Mouse (Mus musculus) heart, postnatal 0 days (tissue): ENCODE measurements around the gene Aurkb.

Source experiments
- CTCF ChIP-seq: IDR thresholded peaks from 2 replicates; pipeline ENCODE4 v1.5.1; 2016; ENCODE audit warnings: antibody characterized with exemption, control low read depth, low read depth
- EP300 ChIP-seq: IDR thresholded peaks from 2 replicates; pipeline ENCODE4 v1.6.1; 2016; ENCODE audit warnings: antibody characterized with exemption, low read depth

DNA sequence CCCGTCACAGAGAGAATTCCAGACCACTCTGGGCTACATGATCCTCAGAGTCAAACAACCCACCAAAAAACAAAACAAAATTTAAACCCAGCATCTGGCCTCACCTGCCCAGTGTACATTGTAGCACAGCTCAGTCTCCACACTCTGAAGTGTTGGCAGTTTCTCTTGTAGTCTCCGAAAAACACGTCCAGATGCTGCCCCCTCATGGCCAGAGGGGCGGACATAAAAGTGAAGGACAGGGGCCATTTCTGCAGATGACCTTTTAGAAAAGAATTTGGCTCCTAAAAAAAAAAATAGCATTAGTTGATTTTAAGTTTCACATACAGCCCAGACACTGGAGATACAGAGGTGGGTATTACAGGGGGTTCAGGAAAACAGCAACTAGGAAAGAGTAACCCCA, 41.9 kb upstream of the Aurkb start:
- TF ChIP-seq EP300 (no peak), CTCF (peak; percentile 22)
